Comparison of ENCODE assay signal across 9 mouse cellular contexts in the genomic region with DNA sequence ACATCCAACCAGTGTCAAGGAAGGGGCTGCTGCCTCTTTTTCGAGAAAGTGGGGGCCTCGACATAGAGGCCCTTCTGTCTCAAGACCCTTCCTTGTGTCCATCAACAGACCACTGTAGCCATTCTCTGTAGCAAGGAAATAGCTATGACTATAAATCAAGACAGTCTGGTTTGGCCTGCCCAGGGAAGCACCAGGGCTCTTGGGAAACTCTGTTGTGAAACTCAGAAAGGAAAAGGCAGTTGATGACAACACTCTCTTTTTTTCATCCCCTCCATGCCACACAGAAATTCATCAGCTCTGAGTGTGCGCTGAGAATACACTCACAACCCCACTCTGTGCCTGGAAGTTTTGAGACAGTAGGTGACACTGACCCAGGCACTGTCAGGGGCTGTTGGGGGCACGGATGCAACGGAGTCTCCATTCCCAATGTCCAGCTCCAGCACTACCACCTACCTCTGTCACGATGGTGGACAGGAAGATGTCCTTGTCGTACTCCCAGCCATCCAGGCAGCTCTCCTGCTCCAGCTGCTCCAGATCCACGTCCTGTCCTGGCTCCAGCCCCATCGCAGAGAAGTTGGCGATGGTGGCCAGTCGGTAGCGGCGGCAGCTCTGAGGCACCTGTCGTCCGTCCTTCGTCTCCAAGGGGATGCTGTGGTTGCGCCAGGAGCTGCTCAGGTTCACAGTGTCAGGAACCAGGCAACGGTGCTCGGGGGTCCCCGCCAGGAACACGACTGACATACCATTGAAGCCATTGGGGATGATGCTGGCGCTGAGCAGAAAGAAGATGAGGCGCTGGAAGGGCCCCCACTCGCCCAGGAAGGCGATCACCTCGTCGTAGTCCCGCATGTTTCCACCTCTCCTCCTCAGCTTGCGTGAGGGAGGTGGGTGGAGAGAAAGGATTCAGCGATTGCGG. TPM values are rescaled to one million over a fixed set of nuclear protein-coding genes. Genes with fewer than 3 reads are reported as not detected.
DNase-seq lines count a peak whose midpoint lies in the region; ATAC-seq and TF ChIP-seq lines count a peak whose summit lies in the region.
"Had no signal": no experiment of that assay in that cellular context is flagged by ENCODE, and none has a peak within 500 bp of the region (broad histone marks: within the 10 kb centered on the region; RNA-seq: fewer than 3 reads in every experiment).

No protein-coding gene starts in this region.

- H3K79me2 ChIP-seq in liver, adult 2 months (ENCODE audit: control insufficient read depth, insufficient read depth, low read length) = peaks cover 9% of the 10 kb centered on the region; the same call in 1 of the 2 replicates

- H3K27me3 ChIP-seq in kidney, embryonic 14.5 days (ENCODE audit: control insufficient read depth, insufficient read depth, low read length) = peaks cover 12% of the 10 kb centered on the region; the same call in 1 of the 2 replicates
- H3K27me3 ChIP-seq in forebrain, embryonic 10.5 days (ENCODE audit: poor library complexity, severe bottlenecking) = peaks cover 52% of the 10 kb centered on the region
- H3K27me3 ChIP-seq in liver, adult 2 months (ENCODE audit: control insufficient read depth, insufficient read depth, low read length) = no peaks in the 10 kb centered on the region

- H3K9me3 ChIP-seq in kidney, embryonic 14.5 days (ENCODE audit: control insufficient read depth, low read length) = no peaks in the 10 kb centered on the region
- H3K9me3 ChIP-seq in forebrain, embryonic 10.5 days = no peaks in the 10 kb centered on the region

- H3K27ac ChIP-seq in kidney, embryonic 14.5 days (ENCODE audit: low read depth, low read length) = no peak overlapping the region
- no peak overlapping the region for H3K27ac ChIP-seq in bone marrow macrophage, adult 2 months (ENCODE audit: insufficient read depth, low read depth, low read length)
- peak overlapping the region; percentile 81 for H3K27ac ChIP-seq in forebrain, embryonic 10.5 days
- no peak overlapping the region for H3K27ac ChIP-seq in liver, adult 2 months (replicated peaks; ENCODE audit: insufficient read depth, low read depth, low read length)

- DNase-seq in kidney, postnatal 25 days = no peak
- DNase-seq in forebrain, embryonic 10.5 days (ENCODE audit: extremely low spot score, low spot score) = peak; percentile 25
- DNase-seq in liver, adult 2 months (ENCODE audit: extremely low read depth, low read depth, low spot score) = no peak
- peak; percentile 52 to 62 for DNase-seq in spleen, postnatal 10 days (ENCODE audit: low spot score in 2 of 2)
- DNase-seq in layer of hippocampus, adult 9-10 months (ENCODE audit: low spot score) = no peak
- DNase-seq in ovary, postnatal 10 days (ENCODE audit: low spot score) = no peak

- H3K9ac ChIP-seq in kidney, embryonic 14.5 days (ENCODE audit: low read depth, low read length) = peak overlapping the region; percentile 52
- H3K9ac ChIP-seq in liver, adult 2 months (ENCODE audit: low read depth, low read length) = peak overlapping the region; percentile 61

- no peak for TF ChIP-seq CTCF in bone marrow macrophage, adult 2 months (IDR thresholded peaks at IDR 0.05; ENCODE audit: low read depth, low read length)
- TF ChIP-seq CTCF in liver, adult 2 months (IDR thresholded peaks at IDR 0.05; ENCODE audit: low read depth, low read length) = no peak

- H3K4me2 ChIP-seq in kidney, embryonic 14.5 days (replicated peaks; ENCODE audit: low read depth, low read length) = peak overlapping the region; percentile 68

- peak overlapping the region; percentile 39 for H3K4me3 ChIP-seq in kidney, embryonic 14.5 days (ENCODE audit: low read length)
- peak overlapping the region; percentile 63 for H3K4me3 ChIP-seq in bone marrow macrophage, adult 2 months (ENCODE audit: insufficient read depth, low read length)
- H3K4me3 ChIP-seq in forebrain, embryonic 10.5 days = peak overlapping the region; percentile 64
- H3K4me3 ChIP-seq in liver, adult 2 months (ENCODE audit: insufficient read depth, low read depth, low read length) = peak overlapping the region; percentile 83

- H3K4me1 ChIP-seq in kidney, embryonic 14.5 days (ENCODE audit: control insufficient read depth, insufficient read depth, low read length) = peaks cover 8% of the 10 kb centered on the region; the same call in 1 of the 2 replicates
- H3K4me1 ChIP-seq in bone marrow macrophage, adult 2 months (ENCODE audit: control insufficient read depth, insufficient read depth, low read length) = peaks cover 42% of the 10 kb centered on the region
- peaks cover 17% of the 10 kb centered on the region for H3K4me1 ChIP-seq in forebrain, embryonic 10.5 days
- peaks cover 9% of the 10 kb centered on the region for H3K4me1 ChIP-seq in liver, adult 2 months (ENCODE audit: control insufficient read depth, insufficient read depth, low read length)

- ATAC-seq in kidney, embryonic 14.5 days (ENCODE audit: low FRiP score, low TSS enrichment) = 0 out of 2 replicates have a peak, but pooled peaks have one; percentile 7

- 16% methylated on average over 31 of the region's 31 CpGs for WGBS in kidney, embryonic 14.5 days
- WGBS in forebrain, embryonic 10.5 days = 17% methylated on average over 31 of the region's 31 CpGs
- WGBS in liver, adult 2 months = 27% methylated on average over 31 of the region's 31 CpGs

- no peak for TF ChIP-seq POLR2A in bone marrow macrophage, adult 2 months (IDR thresholded peaks at IDR 0.05; ENCODE audit: borderline replicate concordance, low read depth, low read length)
- TF ChIP-seq POLR2A in liver, adult 2 months (IDR thresholded peaks at IDR 0.05; ENCODE audit: extremely low read depth, insufficient read depth, low read length) = no peak

- no peaks in the 10 kb centered on the region for H3K36me3 ChIP-seq in kidney, embryonic 14.5 days (ENCODE audit: control insufficient read depth, insufficient read depth, low read length)
- H3K36me3 ChIP-seq in forebrain, embryonic 10.5 days (replicated peaks) = no peaks in the 10 kb centered on the region
- H3K36me3 ChIP-seq in liver, adult 2 months (ENCODE audit: control insufficient read depth, insufficient read depth, low read length) = no peaks in the 10 kb centered on the region

RNA-seq across cellular contexts. Expression of gene Slc22a4, which starts 0.5 kb away (rescaled TPM):
- polyA plus RNA-seq in kidney, embryonic 14.5 days (2014; fragmentation: Nextera tagmentation; extraction: Ambion mirVana) = 0.99 and 1.4 TPM in 2 replicates
- polyA plus RNA-seq in bone marrow macrophage, adult 2 months (2012; ENCODE audit: insufficient read depth, insufficient read length, missing spikeins) = 4.8 and 6.9 TPM in 2 replicates
- polyA plus RNA-seq in forebrain, embryonic 10.5 days (2016; fragmentation: Nextera tagmentation; extraction: Ambion mirVana) = 0.76 and 1.3 TPM in 2 replicates
- 2.0 and 3.8 TPM in 2 replicates for total RNA-seq in liver, adult 2 months (2014; rRNA removed)
- polyA plus RNA-seq in liver, adult 2 months (2012; rRNA removed) = 1.7 and 2.4 TPM in 2 replicates

RNA-seq across cellular contexts. Expression of gene Pdlim4, which starts 41.4 kb away (rescaled TPM):
- polyA plus RNA-seq in kidney, embryonic 14.5 days (2014; fragmentation: Nextera tagmentation; extraction: Ambion mirVana) = 52.1 and 54.6 TPM in 2 replicates
- 69.0 and 75.4 TPM in 2 replicates for polyA plus RNA-seq in bone marrow macrophage, adult 2 months (2012; ENCODE audit: insufficient read depth, insufficient read length, missing spikeins)
- 49.5 and 53.1 TPM in 2 replicates for polyA plus RNA-seq in forebrain, embryonic 10.5 days (2016; fragmentation: Nextera tagmentation; extraction: Ambion mirVana)
- total RNA-seq in liver, adult 2 months (2014; rRNA removed) = 1.6 and 1.9 TPM in 2 replicates
- polyA plus RNA-seq in liver, adult 2 months (2012; rRNA removed) = 2.6 and 3.0 TPM in 2 replicates

RNA-seq across cellular contexts. Expression of gene Slc22a21, which starts 47.3 kb away (rescaled TPM):
- 5.2 and 5.5 TPM in 2 replicates for polyA plus RNA-seq in kidney, embryonic 14.5 days (2014; fragmentation: Nextera tagmentation; extraction: Ambion mirVana)
- polyA plus RNA-seq in bone marrow macrophage, adult 2 months (2012; ENCODE audit: insufficient read depth, insufficient read length, missing spikeins) = 9.0 and 10.3 TPM in 2 replicates
- polyA plus RNA-seq in forebrain, embryonic 10.5 days (2016; fragmentation: Nextera tagmentation; extraction: Ambion mirVana) = 2.0 and 3.0 TPM in 2 replicates
- total RNA-seq in liver, adult 2 months (2014; rRNA removed) = 0.55 and 0.87 TPM in 2 replicates
- polyA plus RNA-seq in liver, adult 2 months (2012; rRNA removed) = 0.34 and 0.35 TPM in 2 replicates
- total RNA-seq: neutrophil, adult 5-6 weeks had no signal

Comparison
In these comparisons a context has a peak if more than half of its experiments do, and no peak if none do; other contexts are left out.
1. DNase-seq: peak in forebrain, embryonic 10.5 days (single experiment) and spleen, postnatal 10 days (2 of 2); none in kidney, postnatal 25 days (0 of 2), liver, adult 2 months (single experiment), layer of hippocampus, adult 9-10 months (single experiment) and ovary, postnatal 10 days (single experiment).
2. RNA of gene Pdlim4, which starts 41.4 kb away (polyA plus RNA-seq): 69.0 to 75.4 TPM in bone marrow macrophage, adult 2 months, 49.5 to 53.1 TPM in forebrain, embryonic 10.5 days and 52.1 to 54.6 TPM in kidney, embryonic 14.5 days; 2.6 to 3.0 TPM in liver, adult 2 months; every median in the first group is over 10 times any median in the second.
3. Peak in every context shown above with its lines, with median percentiles within 50 percentile points of each other: H3K4me3 ChIP-seq.